Mouse (Mus musculus): ENCODE data around the gene Gm6525.

Gm6525 gene

GRCm38 (mm10) chr3:84211340-84211875, 37.5 kb downstream of the Gm6525 start:
- in situ Hi-C loops (cut with MseI, MboI) = no loop called here

GRCm38 (mm10) chr3:84214501-84214900, 40.6 kb downstream of the Gm6525 start:
- in situ Hi-C loops (cut with MseI, MboI) = no loop called here

GRCm38 (mm10) chr3:84215253-84215652, 41.3 kb downstream of the Gm6525 start:
- in situ Hi-C loops (cut with MseI, MboI) = no loop called here

- in situ Hi-C loops (cut with MseI, MboI) = no loop called here
Observed at GRCm38 (mm10) chr3:84215743-84216360, 41.9 kb downstream of the Gm6525 start.

GRCm38 (mm10) chr3:84217118-84217960, 43.4 kb downstream of the Gm6525 start:
- in situ Hi-C loops (cut with MseI, MboI) = no loop called here

GRCm38 (mm10) chr3:84217961-84218351, 44.1 kb downstream of the Gm6525 start:
- in situ Hi-C loops (cut with MseI, MboI) = no loop called here

- in situ Hi-C loops (cut with MseI, MboI) = no loop called here
Observed at GRCm38 (mm10) chr3:84218498-84218897, 44.6 kb downstream of the Gm6525 start.

GRCm38 (mm10) chr3:84219166-84219710, 45.3 kb downstream of the Gm6525 start:
- in situ Hi-C loops (cut with MseI, MboI) = no loop called here

GRCm38 (mm10) chr3:84219720-84220273, 45.9 kb downstream of the Gm6525 start:
- in situ Hi-C loops (cut with MseI, MboI) = no loop called here

GRCm38 (mm10) chr3:84220326-84220725, 46.4 kb downstream of the Gm6525 start:
- in situ Hi-C loops (cut with MseI, MboI) = no loop called here

GRCm38 (mm10) chr3:84220748-84221147, 46.8 kb downstream of the Gm6525 start:
- in situ Hi-C loops (cut with MseI, MboI) = no loop called here
